Mouse (Mus musculus) liver, postnatal 0 days (tissue): ENCODE measurements around the gene Hmgb3.

Experiments
- CTCF ChIP-seq: sonication (generic); IDR thresholded peaks from 2 replicates; pipeline ENCODE4 v1.5.1; 2016; ENCODE audit warnings: antibody characterized with exemption, low read depth
- EP300 ChIP-seq: IDR thresholded peaks from 2 replicates; pipeline ENCODE4 v1.6.1; 2016; ENCODE audit warnings: antibody characterized with exemption, low read depth, mild to moderate bottlenecking

DNA sequence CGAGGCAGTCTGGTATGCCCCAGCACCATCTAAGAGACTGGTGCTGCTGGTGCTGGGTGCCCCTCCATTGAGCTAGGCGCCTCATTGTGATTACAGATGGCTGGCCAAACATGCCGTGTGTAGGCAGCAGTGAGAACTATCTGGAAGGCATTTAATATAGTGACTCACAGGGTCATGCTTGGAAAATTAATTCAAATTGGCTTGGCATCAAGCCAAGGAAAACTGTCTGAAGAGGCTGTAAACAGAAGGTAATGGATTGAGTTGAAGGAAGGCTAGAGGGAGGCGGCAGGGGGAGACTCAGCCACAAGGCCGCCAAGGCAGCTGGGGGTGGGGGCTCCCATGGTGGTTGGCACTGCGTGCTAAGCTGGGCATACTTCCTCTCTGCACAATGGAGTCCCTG lies 27.1 kb upstream of the Hmgb3 start:
- TF ChIP-seq CTCF, result no peak
- no peak for TF ChIP-seq EP300
